Mouse (Mus musculus): Measurements from ENCODE around the gene H1foo. TPM values are rescaled to one million over a fixed set of nuclear protein-coding genes. Genes with fewer than 3 reads are reported as not detected.
A peak's percentile ranks its signal among the peaks of the same experiment; 100 is the strongest.

H1foo gene
- polyA plus RNA-seq, 1 experiment from 2014 or later = not detected

DNA sequence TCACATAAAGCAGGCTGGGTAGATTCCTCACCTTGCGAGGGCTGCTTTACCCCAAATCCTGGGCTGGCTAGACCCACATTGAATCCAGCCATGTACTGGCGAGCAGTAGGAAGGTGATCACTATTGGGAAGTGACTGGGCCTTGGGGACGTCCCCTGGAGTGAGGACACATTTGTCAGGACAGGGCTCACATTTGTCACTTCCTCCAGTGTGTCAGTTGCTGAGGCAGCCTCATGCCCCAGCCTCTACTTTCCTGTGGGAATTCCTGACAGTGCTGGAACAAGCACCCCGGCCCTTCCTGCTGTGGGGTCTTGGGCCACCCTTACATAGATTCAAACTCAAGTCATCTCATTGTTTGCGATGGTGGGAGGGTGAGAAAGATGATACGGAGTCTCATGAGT is 33.0 kb upstream of the H1foo start:
- Histone ChIP-seq H3K27me3 (ENCODE audit: low read depth, poor library complexity, severe bottlenecking) (no peaks in the 10 kb centered on the region), H3K4me3 (no peak overlapping the region), H3K4me1 (peaks cover 20% of the 10 kb centered on the region), H3K9me3 (replicated peaks) (no peaks in the 10 kb centered on the region), H3K36me3 (peaks cover 27% of the 10 kb centered on the region), H3K27ac (replicated peaks) (no peak overlapping the region)
- 87% methylated on average over 6 of the region's 6 CpGs for WGBS
- no peak for DNase-seq (ENCODE audit: low spot score)

DNA sequence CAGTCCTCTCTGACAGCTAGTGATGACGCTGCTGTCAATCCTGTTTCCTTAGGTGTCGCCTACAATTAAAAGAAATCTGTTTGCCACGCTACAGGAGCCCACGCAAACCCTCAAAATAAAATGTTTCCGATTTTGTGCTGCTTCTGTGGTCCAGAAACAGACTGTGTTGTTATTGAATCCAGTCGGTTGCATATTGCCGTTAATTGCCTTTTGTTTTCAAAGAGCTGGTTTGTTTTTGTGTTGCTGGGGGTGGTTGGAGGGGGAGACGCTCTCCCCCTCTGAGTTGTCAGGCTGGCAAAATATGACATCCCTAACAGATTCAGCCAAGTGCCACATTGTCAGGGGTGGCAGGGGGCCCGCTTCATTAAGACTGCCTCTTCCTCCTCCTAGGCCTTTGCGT is 31.3 kb upstream of the H1foo start:
- Histone ChIP-seq H3K9me3 (replicated peaks) (no peaks in the 10 kb centered on the region), H3K4me1 (peaks cover 15% of the 10 kb centered on the region), H3K36me3 (peaks cover 28% of the 10 kb centered on the region), H3K27ac (replicated peaks) (no peak overlapping the region), H3K27me3 (ENCODE audit: low read depth, poor library complexity, severe bottlenecking) (no peaks in the 10 kb centered on the region), H3K4me3 (no peak overlapping the region)
- 89% methylated on average over 10 of the region's 10 CpGs for WGBS
- no peak for DNase-seq (ENCODE audit: low spot score)

DNA sequence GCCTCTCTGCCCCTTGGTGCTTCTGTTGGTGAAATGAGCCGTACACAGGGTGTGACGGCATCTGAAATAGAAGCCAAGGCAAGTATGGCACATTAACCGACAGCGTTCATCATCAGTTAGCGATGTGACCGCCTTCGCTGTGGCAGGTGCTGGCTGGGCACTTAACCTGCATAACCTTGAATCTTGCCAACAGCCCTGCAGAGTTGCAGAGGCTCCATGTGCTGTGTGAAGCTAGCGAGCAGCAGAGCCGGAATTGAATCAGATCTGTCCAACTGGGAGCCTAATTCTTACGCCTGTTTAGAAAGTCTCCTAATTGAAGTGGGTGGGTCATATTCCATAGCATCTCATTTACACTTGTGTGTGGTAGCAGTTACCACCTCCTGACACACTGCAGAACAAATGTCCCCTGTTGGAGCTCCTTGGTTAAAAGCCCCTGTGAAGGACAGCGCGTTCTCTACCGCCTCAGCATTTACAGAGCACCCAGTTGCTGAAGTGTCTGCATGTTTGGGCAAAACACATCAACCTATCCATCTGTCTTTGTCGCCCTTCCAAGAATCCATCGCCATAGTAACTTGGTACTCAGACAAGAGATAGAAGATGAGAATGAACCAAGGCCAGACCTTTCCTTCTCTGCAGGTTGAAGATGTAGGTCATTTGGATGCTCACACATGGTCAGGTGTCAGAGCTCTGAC is 30.1 kb upstream of the H1foo start:
- WGBS = 92% methylated on average over 15 of the region's 15 CpGs
- peaks cover 30% of the 10 kb centered on the region for H3K36me3 ChIP-seq
- H3K4me3 ChIP-seq = no peak overlapping the region
- peaks cover 4% of the 10 kb centered on the region for H3K4me1 ChIP-seq
- no peak for DNase-seq (ENCODE audit: low spot score)
- H3K27ac ChIP-seq (replicated peaks) = no peak overlapping the region
- H3K9me3 ChIP-seq (replicated peaks) = no peaks in the 10 kb centered on the region
- H3K27me3 ChIP-seq (ENCODE audit: low read depth, poor library complexity, severe bottlenecking) = no peaks in the 10 kb centered on the region

DNA sequence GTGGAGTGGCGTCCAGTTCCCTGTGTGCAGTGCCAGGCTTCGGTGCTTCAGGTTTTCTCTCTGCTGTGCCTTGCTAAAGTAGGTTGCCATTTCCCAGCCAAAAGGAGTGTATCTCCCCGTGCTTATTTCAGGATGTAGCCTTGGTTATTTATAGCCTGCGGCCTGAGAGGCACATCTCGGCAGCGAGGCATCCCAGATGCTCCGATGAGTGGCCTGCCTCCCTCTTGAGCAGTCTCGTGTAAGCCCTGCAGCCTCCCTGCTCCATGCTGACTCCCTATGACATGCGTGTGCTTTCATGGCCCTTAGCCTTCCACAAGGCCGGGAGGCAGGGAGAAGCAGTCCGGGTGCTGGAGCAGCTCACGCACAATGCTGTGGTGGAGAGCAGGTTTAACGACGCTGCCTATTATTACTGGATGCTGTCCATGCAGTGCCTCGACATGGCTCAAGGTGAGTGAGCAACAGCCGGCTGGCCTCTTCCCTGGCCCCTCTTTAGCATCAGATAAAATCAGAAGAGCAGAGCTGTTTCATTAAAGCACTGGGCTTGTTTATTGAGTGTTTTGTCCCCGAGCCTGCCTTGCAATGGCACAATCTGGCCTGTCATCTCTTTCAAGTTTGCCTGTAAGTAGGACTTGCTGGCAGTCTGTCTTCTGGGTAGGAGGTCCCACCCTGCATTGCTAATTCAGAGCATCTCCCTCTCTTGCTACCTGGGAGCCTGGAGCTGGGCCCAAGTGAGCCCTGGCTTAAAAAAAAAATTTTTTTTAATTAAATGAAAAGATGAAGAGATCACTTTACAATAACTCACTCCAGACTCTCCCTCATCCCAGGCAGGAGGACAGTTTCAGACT is 28.9 kb upstream of the H1foo start:
- Histone ChIP-seq H3K9me3 (replicated peaks) (no peaks in the 10 kb centered on the region), H3K27ac (replicated peaks) (no peak overlapping the region), H3K4me1 (no peaks in the 10 kb centered on the region), H3K27me3 (ENCODE audit: low read depth, poor library complexity, severe bottlenecking) (no peaks in the 10 kb centered on the region), H3K4me3 (no peak overlapping the region), H3K36me3 (peaks cover 25% of the 10 kb centered on the region)
- WGBS = 89% methylated on average over 17 of the region's 17 CpGs
- no peak for DNase-seq (ENCODE audit: low spot score)

DNA sequence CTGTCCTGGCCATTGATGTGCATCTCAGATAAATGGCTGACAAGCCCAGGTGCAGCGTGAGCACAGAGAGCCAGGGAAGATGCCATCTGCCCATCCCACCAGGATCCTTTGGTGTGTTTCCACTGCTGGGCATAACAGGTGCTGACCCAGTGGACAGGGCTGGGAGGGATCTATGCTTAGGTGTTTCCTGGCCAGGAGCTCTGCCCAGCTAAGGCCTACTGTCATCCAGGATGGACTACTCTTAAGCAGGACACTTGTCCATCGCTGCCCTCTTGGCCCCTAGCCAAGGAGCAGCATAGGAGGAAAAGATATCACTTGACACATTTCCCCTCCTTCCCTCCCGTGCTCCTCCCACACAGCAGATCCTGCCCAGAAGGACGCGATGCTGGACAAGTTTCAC is 28.1 kb upstream of the H1foo start:
- no peak overlapping the region for H3K4me3 ChIP-seq
- no peaks in the 10 kb centered on the region for H3K4me1 ChIP-seq
- 94% methylated on average over 5 of the region's 5 CpGs for WGBS
- DNase-seq (ENCODE audit: low spot score) = no peak
- H3K36me3 ChIP-seq = peaks cover 25% of the 10 kb centered on the region
- H3K27me3 ChIP-seq (ENCODE audit: low read depth, poor library complexity, severe bottlenecking) = no peaks in the 10 kb centered on the region
- H3K9me3 ChIP-seq (replicated peaks) = no peaks in the 10 kb centered on the region
- no peak overlapping the region for H3K27ac ChIP-seq (replicated peaks)

DNA sequence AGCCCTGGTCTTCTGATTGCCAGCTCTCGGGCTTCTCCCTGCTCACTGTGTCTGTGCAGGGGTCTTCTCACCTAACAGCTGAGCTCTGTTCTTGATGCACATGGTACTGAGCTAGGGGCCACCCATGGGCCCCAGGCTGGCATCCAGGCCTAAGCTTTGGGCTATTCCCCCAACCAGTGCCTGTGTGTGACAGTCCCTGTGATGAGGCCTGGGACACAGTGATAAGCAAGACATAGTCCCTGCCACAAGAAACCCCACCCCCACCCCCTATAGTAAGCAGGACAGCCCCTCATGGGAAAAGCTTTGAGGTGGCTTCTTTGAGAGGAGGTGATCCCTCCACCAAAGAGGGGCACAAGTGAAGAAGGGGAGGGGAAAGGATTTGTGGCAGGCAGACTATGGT is 26.1 kb upstream of the H1foo start:
- H3K4me3 ChIP-seq = no peak overlapping the region
- H3K4me1 ChIP-seq = no peaks in the 10 kb centered on the region
- no peaks in the 10 kb centered on the region for H3K9me3 ChIP-seq (replicated peaks)
- H3K36me3 ChIP-seq = peaks cover 25% of the 10 kb centered on the region
- no peak for DNase-seq (ENCODE audit: low spot score)
- H3K27me3 ChIP-seq (ENCODE audit: low read depth, poor library complexity, severe bottlenecking) = no peaks in the 10 kb centered on the region
- 74% methylated on average over 1 of the region's 1 CpGs for WGBS
- H3K27ac ChIP-seq (replicated peaks) = 0 out of 2 replicates have a peak overlapping the region, but pooled peaks have one; percentile 17

DNA sequence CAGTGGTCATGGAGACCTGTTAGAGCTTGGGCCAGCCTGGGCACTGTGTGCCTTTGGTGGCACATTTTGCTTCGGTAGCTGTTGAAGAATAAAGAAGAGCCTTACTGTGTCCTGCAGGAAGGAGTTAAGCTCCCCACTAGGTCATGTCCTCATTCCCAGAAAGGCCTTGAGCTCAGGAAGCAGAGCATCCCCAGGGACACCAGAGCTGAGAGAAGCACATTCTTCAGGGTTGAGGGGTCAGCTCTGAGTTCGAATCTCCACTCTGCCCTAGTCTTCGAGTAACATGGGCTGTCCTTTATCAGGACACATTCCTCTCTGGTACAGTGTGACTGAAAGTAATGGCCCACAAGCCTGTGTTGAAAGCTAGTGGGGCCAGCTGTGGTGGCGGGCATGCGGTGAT is 24.9 kb upstream of the H1foo start:
- Histone ChIP-seq H3K4me3 (no peak overlapping the region), H3K27ac (replicated peaks) (no peak overlapping the region), H3K36me3 (peaks cover 23% of the 10 kb centered on the region), H3K4me1 (peaks cover 7% of the 10 kb centered on the region; the same call in 1 of the 2 replicates), H3K9me3 (replicated peaks) (no peaks in the 10 kb centered on the region), H3K27me3 (ENCODE audit: low read depth, poor library complexity, severe bottlenecking) (no peaks in the 10 kb centered on the region)
- WGBS = 91% methylated on average over 5 of the region's 5 CpGs
- no peak for DNase-seq (ENCODE audit: low spot score)

DNA sequence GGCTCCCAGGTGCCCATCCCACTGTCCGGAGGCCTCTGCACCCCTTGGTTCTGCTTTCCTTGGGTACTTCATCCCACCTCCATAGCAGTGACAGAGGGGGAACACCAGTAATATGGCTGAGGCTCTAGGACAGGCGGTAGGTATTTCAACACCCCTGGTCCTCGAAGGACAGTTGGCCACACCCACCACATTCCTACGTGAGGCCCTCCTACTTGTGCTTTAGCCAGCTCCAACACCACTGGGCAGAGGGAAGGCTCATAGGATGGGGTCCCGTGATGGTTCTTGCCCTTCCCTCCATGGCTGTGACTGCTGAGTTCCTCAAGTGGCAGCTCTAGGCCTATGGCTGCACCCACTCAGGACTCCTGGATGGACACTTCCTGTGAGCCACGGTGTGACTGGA is 19.9 kb upstream of the H1foo start:
- H3K27me3 ChIP-seq (ENCODE audit: low read depth, poor library complexity, severe bottlenecking) = no peaks in the 10 kb centered on the region
- no peak overlapping the region for H3K27ac ChIP-seq (replicated peaks)
- 0 out of 2 replicates have a peak, but pooled peaks cover 3% of the 10 kb centered on the region for H3K36me3 ChIP-seq
- 59% methylated on average over 6 of the region's 6 CpGs for WGBS
- H3K9me3 ChIP-seq (replicated peaks) = no peaks in the 10 kb centered on the region
- H3K4me3 ChIP-seq = no peak overlapping the region
- H3K4me1 ChIP-seq = peaks cover 29% of the 10 kb centered on the region
- no peak for DNase-seq (ENCODE audit: low spot score)

DNA sequence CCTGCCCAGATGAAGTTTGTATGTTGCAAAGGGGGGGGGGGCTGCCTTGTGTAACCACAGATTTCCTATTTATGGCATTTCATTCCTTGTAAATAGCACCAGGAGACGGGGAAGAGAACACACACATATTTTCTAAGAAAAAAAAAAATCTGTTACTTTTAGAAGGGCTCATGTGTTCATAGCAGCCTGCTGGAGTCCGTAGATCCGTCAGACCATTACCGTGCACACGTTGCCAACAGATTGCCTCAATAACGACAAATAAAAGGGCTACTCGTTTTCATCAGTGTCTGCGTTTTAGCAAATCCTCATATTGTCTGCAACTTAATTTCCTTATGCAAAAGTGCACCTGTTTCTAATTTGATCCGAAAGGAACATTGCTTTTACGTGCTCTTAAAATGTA is 18.3 kb upstream of the H1foo start:
- no peak overlapping the region for H3K27ac ChIP-seq (replicated peaks)
- H3K9me3 ChIP-seq (replicated peaks) = no peaks in the 10 kb centered on the region
- H3K36me3 ChIP-seq = 0 out of 2 replicates have a peak, but pooled peaks cover 3% of the 10 kb centered on the region
- peaks cover 35% of the 10 kb centered on the region for H3K4me1 ChIP-seq
- no peaks in the 10 kb centered on the region for H3K27me3 ChIP-seq (ENCODE audit: low read depth, poor library complexity, severe bottlenecking)
- WGBS = 83% methylated on average over 10 of the region's 10 CpGs
- no peak overlapping the region for H3K4me3 ChIP-seq
- DNase-seq (ENCODE audit: low spot score) = no peak

DNA sequence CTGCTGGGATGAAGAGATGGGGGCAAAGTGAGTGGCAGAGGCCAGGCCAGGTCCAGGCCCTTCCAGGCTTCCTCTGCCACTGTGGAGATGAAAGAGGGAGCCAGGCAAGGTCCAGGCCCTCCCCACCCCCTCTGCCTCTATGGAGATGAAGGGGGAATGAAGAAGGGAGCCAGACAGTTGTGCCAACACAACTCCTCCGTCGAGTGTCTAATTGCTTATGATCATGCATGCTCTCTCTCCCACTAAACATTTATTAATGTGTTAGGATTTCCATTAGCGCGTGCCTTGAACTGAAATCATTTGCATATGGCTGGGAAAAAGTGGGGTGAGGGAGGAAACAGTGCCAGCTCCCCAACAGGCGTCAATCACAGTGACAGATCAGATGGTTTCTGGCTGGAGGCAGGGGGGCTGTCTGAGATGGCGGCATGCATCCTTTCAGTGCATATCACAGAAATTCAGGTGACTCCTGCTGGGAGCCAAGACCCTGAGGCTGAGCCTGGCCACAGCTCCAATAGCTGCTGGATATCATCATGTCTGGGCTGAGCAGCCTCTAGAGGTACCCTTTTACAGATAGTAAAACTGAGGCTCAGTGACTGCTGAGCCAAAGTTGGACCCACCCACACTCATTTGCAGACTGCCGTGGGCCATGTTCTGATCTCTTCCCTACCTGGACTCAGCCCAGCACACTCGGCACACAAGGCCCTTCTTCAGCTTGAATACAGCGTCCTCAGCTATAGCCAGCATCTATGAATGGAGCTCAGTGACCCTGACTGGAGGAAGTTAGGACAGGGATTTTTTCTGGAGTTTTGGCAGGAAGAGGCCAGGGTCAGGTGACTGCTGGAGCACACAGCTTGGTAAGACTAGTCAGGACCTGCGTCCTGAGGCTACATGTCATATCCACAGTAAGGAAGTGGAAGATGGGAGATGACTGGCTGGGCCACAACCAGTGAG is 17.2 kb upstream of the H1foo start:
- Histone ChIP-seq H3K27me3 (ENCODE audit: low read depth, poor library complexity, severe bottlenecking) (no peaks in the 10 kb centered on the region), H3K9me3 (replicated peaks) (no peaks in the 10 kb centered on the region), H3K4me1 (peaks cover 35% of the 10 kb centered on the region), H3K36me3 (0 out of 2 replicates have a peak, but pooled peaks cover 3% of the 10 kb centered on the region), H3K4me3 (no peak overlapping the region), H3K27ac (replicated peaks) (peak overlapping the region; percentile 20; the same call in 1 of the 2 replicates)
- WGBS = 84% methylated on average over 10 of the region's 10 CpGs
- DNase-seq (ENCODE audit: low spot score) = no peak

DNA sequence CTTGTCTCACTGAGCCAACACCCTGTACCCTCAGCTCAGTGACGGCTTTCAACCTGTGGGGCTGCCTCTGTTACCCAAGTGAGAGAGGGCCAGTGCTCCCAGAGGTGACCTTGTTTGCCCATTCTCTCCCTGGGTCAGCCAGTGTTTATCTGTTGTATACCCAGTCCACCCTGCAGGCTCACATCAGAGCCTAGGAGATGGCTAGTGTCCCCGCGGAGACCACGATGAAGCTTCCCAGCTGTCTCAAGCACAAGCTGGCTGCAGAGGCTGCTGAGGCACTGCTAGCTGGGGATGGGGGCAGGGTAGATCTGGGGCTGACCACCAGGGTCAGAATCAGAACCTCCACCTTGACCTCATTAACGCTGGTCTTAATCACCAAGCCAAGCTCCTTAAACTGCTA is 14.7 kb upstream of the H1foo start:
- DNase-seq (ENCODE audit: low spot score) = no peak
- H3K27ac ChIP-seq (replicated peaks) = 0 out of 2 replicates have a peak overlapping the region, but pooled peaks have one; percentile 18
- H3K9me3 ChIP-seq (replicated peaks) = no peaks in the 10 kb centered on the region
- H3K4me1 ChIP-seq = peaks cover 27% of the 10 kb centered on the region
- H3K36me3 ChIP-seq = no peaks in the 10 kb centered on the region
- 70% methylated on average over 5 of the region's 5 CpGs for WGBS
- no peaks in the 10 kb centered on the region for H3K27me3 ChIP-seq (ENCODE audit: low read depth, poor library complexity, severe bottlenecking)
- H3K4me3 ChIP-seq = no peak overlapping the region

DNA sequence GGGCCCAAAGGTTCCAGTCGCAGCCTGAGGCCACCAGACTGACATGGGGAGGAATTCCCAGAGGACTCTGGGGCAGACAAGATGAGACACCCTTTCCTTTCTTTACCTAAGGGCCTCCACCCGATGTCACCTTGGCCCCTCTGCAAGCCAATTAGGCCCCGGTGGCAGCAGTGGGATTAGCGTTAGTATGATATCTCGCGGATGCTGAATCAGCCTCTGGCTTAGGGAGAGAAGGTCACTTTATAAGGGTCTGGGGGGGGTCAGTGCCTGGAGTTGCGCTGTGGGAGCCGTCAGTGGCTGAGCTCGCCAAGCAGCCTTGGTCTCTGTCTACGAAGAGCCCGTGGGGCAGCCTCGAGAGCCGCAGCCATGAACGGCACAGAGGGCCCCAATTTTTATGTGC is 13.1 kb upstream of the H1foo start, which contains the start of gene Rho:
TSS of gene Rho (plus strand) at position 110 of the 400 bp plus-strand sequence.
- no peaks in the 10 kb centered on the region for H3K27me3 ChIP-seq (ENCODE audit: low read depth, poor library complexity, severe bottlenecking)
- no peaks in the 10 kb centered on the region for H3K36me3 ChIP-seq
- WGBS = 89% methylated on average over 14 of the region's 14 CpGs
- H3K9me3 ChIP-seq (replicated peaks) = no peaks in the 10 kb centered on the region
- H3K4me1 ChIP-seq = peaks cover 29% of the 10 kb centered on the region
- H3K27ac ChIP-seq (replicated peaks) = 0 out of 2 replicates have a peak within 1 kb of the TSS, but pooled peaks have one; percentile 0
- DNase-seq (ENCODE audit: low spot score) = no peak
- H3K4me3 ChIP-seq = no peak within 1 kb of the TSS
